Mouse (Mus musculus) kidney, postnatal 0 days (tissue): ENCODE measurements at regions not wholly inside any gene's neighbourhood (a gene's known extent, or its start where the extent isn't known, plus 50 kb on each side); places are given as distances from the start of the nearest gene placed in this dataset.

Experiments used
- ATAC-seq: fragments of 200-750 bp; cut with Nextera tagmentation; replicated peaks from 2 replicates; pipeline ENCODE4 v1.8.0; 2017; ENCODE audit warnings: low read depth, moderate number of reproducible peaks, moderate TSS enrichment, moderate library complexity; ENCODE audit not compliant: low FRiP score
- DNase-seq: peaks from one replicate; pipeline ENCODE4 v3.0.0-alpha.2; 2016; ENCODE audit warnings: low spot score
- H3K27ac ChIP-seq: fragments of 300-500 bp; sonication (generic); 2 replicates; pipeline ENCODE4 v1.5.1; 2014; ENCODE audit warnings: mild to moderate bottlenecking
- H3K27me3 ChIP-seq: fragments of 300-500 bp; sonication (generic); 2 replicates; pipeline ENCODE4 v1.6.1; 2014; ENCODE audit warnings: low read length, mixed read lengths; ENCODE audit not compliant: insufficient read depth
- H3K36me3 ChIP-seq: fragments of 300-500 bp; sonication (generic); 2 replicates; pipeline ENCODE4 v1.6.1; 2014; ENCODE audit warnings: low read length, mixed read lengths; ENCODE audit not compliant: insufficient read depth
- H3K4me1 ChIP-seq: fragments of 300-500 bp; sonication (generic); replicated peaks from 2 replicates; pipeline ENCODE4 v1.6.1; 2014; ENCODE audit warnings: antibody characterized with exemption, low read length, mixed read lengths; ENCODE audit not compliant: insufficient read depth
- H3K4me2 ChIP-seq: fragments of 300-500 bp; sonication (generic); 2 replicates; pipeline ENCODE4 v1.6.1; 2014; ENCODE audit warnings: mild to moderate bottlenecking, low read length, moderate library complexity, mixed read lengths
- H3K4me3 ChIP-seq: fragments of 300-500 bp; sonication (generic); replicated peaks from 2 replicates; pipeline ENCODE4 v1.5.1; 2014; ENCODE audit warnings: low read depth, low read length
- H3K9ac ChIP-seq: fragments of 300-500 bp; sonication (generic); 2 replicates; pipeline ENCODE4 v1.6.1; 2014; ENCODE audit warnings: low read depth, low read length
- H3K9me3 ChIP-seq: fragments of 300-500 bp; sonication (generic); replicated peaks from 2 replicates; pipeline ENCODE4 v1.6.1; 2016; ENCODE audit warnings: low read length, inconsistent platforms, mixed read lengths
- CTCF ChIP-seq: IDR thresholded peaks from 2 replicates; pipeline ENCODE4 v1.5.1; 2016; ENCODE audit warnings: antibody characterized with exemption, low read depth, mild to moderate bottlenecking, moderate library complexity
- WGBS: fragments of 180-500 bp; shearing (Covaris S2); extraction: QIAGEN DNeasy Blood & Tissue Kit; methylation state at CpG from one replicate; pipeline ENCODE4 v1.1.7; 2014; 5-methylcytosine and 5-hydroxymethylcytosine counted together

GRCm38 (mm10) chr1:12510129-12510816, 1096.4 kb downstream of the A830018L16Rik start:
- DNase-seq, result peak; percentile 39
- no peak overlapping the region for H3K9ac ChIP-seq
- no peaks in the 10 kb centered on the region for H3K27me3 ChIP-seq
- no peaks in the 10 kb centered on the region for H3K36me3 ChIP-seq
- WGBS, result 36% methylated on average over 10 of the region's 10 CpGs
- H3K9me3 ChIP-seq, result no peaks in the 10 kb centered on the region
- no peaks in the 10 kb centered on the region for H3K4me1 ChIP-seq
- ATAC-seq, result no peak
- H3K27ac ChIP-seq, result no peak overlapping the region
- no peak for TF ChIP-seq CTCF
- no peak overlapping the region for H3K4me2 ChIP-seq
- H3K4me3 ChIP-seq, result no peak overlapping the region

DNA sequence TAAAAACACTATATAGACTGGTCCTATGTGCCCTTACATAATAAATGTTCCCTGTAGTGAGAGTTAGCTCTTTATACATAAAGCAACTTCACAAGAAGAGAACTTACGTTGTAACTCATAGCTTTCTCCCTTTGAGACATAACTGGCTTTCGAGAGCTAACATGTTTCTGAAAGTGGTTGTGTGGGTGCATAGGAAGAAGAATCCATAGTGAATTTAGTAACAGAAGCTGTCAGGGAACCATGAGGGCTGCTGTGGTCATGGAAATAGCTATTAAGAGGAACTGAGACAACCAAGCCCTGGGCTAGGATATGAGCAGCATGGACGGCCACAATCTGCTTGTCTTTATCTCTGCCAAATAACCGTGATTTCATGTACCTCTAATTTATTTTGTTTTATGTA, 1105.7 kb downstream of the A830018L16Rik start:
- H3K9ac ChIP-seq, result no peak overlapping the region
- no peak for ATAC-seq
- no peak overlapping the region for H3K4me2 ChIP-seq
- TF ChIP-seq CTCF, result no peak
- no peak overlapping the region for H3K4me3 ChIP-seq
- no peaks in the 10 kb centered on the region for H3K27me3 ChIP-seq
- H3K36me3 ChIP-seq, result no peaks in the 10 kb centered on the region
- no peaks in the 10 kb centered on the region for H3K9me3 ChIP-seq
- WGBS, result 79% methylated on average over 4 of the region's 4 CpGs
- no peak for DNase-seq
- no peak overlapping the region for H3K27ac ChIP-seq
- H3K4me1 ChIP-seq, result no peaks in the 10 kb centered on the region

- H3K4me2 ChIP-seq, result no peak overlapping the region
Observed at GRCm38 (mm10) chr1:12555859-12556258, 1142.0 kb downstream of the A830018L16Rik start.

DNA sequence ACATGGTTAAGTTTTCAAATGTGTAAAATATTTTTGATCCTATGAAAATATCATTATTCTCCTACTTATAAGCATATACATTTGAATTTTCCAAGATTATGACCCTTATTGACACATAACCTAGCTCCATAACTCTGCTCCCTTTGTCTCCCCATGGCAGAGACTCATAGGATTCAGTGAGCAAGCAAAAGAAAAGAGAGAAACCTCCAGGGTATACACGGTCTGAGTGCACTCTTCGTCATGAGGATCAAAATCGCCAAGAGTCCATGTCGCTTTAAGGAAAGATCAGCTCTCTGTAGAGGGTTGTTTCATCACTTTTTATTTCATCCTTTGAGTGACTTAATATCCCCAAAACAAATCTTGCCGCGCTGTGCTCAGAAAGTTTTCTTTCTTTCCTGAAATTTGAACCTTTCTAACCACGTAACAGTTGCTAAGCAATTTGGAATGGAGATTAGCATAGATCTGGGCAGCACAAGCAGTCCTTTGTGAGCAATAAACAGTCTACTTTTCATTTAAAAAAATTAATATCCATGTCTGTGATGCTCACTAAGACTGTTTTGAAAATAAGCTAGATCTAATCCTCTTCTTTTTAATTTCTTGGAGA, 1158.0 kb downstream of the A830018L16Rik start:
- no peaks in the 10 kb centered on the region for H3K27me3 ChIP-seq
- H3K9ac ChIP-seq, result no peak overlapping the region
- H3K4me1 ChIP-seq, result no peaks in the 10 kb centered on the region
- H3K4me3 ChIP-seq, result no peak overlapping the region
- TF ChIP-seq CTCF, result no peak
- no peak overlapping the region for H3K27ac ChIP-seq
- H3K4me2 ChIP-seq, result no peak overlapping the region
- 46% methylated on average over 7 of the region's 7 CpGs for WGBS
- ATAC-seq (no peak), DNase-seq (no peak)
- H3K9me3 ChIP-seq, result no peaks in the 10 kb centered on the region
- no peaks in the 10 kb centered on the region for H3K36me3 ChIP-seq

More at GRCm38 (mm10) chr1:12555859-12556258, 1142.0 kb downstream of the A830018L16Rik start:
- peak; percentile 4 for DNase-seq
- Histone ChIP-seq H3K9ac (no peak overlapping the region), H3K36me3 (no peaks in the 10 kb centered on the region), H3K27ac (no peak overlapping the region), H3K27me3 (no peaks in the 10 kb centered on the region), H3K4me3 (no peak overlapping the region), H3K9me3 (no peaks in the 10 kb centered on the region), H3K4me1 (no peaks in the 10 kb centered on the region)
- TF ChIP-seq CTCF, result no peak
- ATAC-seq, result no peak
- WGBS, result 38% methylated on average over 4 of the region's 4 CpGs

DNA sequence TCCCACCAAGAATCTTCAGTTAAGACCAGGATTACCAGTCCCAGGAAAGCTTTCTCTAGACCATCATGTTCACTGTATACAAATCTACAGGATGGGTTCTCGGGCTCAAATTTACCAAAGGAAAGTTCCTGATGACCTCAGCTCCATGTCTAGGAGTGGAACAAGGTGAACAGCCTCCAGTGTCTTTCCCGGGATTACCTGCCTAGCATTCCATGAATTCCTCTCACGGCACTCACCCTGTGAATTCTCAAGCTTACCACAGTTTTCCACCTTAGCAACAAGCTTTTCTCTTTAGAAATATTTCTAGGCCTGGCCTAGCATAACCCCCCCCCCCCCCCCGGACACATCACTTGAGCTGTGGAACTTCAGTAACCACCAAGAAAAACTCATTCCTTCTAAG, 1158.9 kb downstream of the A830018L16Rik start:
- Histone ChIP-seq H3K9ac (no peak overlapping the region), H3K9me3 (no peaks in the 10 kb centered on the region), H3K27me3 (no peaks in the 10 kb centered on the region), H3K27ac (no peak overlapping the region), H3K4me3 (no peak overlapping the region), H3K4me2 (no peak overlapping the region), H3K4me1 (no peaks in the 10 kb centered on the region), H3K36me3 (no peaks in the 10 kb centered on the region)
- DNase-seq (no peak), ATAC-seq (no peak)
- WGBS, result 66% methylated on average over 4 of the region's 4 CpGs
- TF ChIP-seq CTCF, result no peak

GRCm38 (mm10) chr1:12574274-12574673, 1160.4 kb downstream of the A830018L16Rik start:
- Histone ChIP-seq H3K27me3 (no peaks in the 10 kb centered on the region), H3K4me2 (no peak overlapping the region), H3K4me1 (no peaks in the 10 kb centered on the region), H3K9me3 (no peaks in the 10 kb centered on the region), H3K36me3 (no peaks in the 10 kb centered on the region), H3K4me3 (no peak overlapping the region), H3K9ac (no peak overlapping the region), H3K27ac (no peak overlapping the region)
- DNase-seq (no peak), ATAC-seq (no peak)
- no peak for TF ChIP-seq CTCF
- 82% methylated on average over 5 of the region's 5 CpGs for WGBS
